Mouse (Mus musculus): ENCODE measurements around the gene Arhgef25. TPM values are rescaled to one million over a fixed set of nuclear protein-coding genes. Genes with fewer than 3 reads are reported as not detected.
"Not testable (repeated sequence)": the region's sequence is repeated elsewhere in the genome, so short reads cannot be mapped to it uniquely, and the experiment has no call there.

Arhgef25 gene
- total RNA-seq, 2 experiments from 2014 or later = 8.9 to 10.1 TPM

GRCm38 (mm10) chr10:127137896-127138295 is 52.0 kb downstream of the Arhgef25 start:
- no peak for DNase-seq

- peak in 1 of 2 experiments; percentile 9 for DNase-seq
Observed at GRCm38 (mm10) chr10:127136510-127136909, 53.4 kb downstream of the Arhgef25 start.

DNA sequence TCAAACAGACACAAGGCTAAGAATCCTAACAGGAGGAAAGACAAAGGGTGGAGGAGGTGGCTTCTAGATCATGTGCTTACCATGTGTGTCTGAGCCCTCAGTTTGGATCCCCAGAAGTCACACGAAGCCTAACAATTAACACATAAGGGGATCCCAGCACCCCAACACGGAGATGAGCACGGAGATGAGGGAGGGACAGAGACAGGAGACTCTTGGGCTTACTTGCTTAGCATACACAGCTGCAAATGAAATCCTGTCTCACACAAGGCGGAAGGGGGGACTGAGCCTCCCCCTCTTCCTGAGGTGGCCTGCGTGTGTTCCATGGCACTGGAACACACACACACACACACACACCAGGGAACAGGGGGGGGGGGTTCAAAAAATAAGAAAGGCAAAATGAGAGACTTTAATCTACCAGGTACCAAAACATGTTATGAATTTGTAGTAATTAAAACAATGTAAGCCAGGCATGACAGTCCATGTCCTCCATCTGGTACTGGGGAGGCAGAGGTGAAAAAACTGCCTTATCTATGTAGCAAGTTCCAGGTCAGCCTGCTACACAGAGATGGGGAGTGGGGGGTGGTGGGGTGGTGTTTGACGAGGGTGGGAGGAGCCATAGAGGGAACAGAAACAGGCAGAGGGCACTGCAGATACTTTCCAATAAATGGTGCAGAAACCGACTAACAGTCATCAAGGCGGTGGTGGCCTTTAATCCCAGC is 54.6 kb downstream of the Arhgef25 start:
- no peak for DNase-seq

DNA sequence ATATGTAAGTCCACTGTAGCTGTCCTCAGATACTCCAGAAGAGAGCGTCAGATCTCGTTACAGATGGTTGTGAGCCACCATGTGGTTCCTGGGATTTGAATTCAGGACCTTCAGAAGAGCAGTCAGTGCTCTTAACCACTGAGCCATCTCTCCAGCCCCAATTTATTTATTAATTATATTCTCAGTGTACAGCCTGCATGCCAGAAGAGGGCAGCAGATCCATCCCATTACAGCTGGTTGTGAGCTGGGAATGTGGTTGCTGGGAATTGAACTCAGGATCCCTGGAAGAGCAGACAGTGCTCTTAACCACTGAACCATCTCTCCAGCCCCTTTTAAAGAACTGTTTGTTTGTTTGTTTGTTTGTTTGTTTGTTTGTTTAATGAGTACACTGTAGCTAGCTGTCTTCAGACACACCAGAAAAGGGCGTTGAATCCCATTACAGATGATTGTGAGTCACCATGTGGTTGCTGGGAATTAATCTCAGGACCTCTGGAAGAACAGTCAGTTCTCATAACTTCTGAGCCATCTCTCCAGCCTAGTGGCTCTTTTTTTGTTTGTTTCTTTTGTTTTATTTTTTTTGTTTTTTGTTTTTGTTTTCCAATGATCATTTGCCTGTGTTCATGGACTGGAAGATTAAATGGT is 55.4 kb downstream of the Arhgef25 start:
- DNase-seq = not testable (repeated sequence)

Other genes with a start within 250 kb of the Arhgef25 start
- gene Ctdsp2, start 211.4 kb downstream of the Arhgef25 start, total RNA-seq (2021) = 10 to 100 TPM; 83.8 to 94.3 TPM
- under 1 TPM; 0.37 to 0.64 TPM for gene Avil, start 189.4 kb downstream of the Arhgef25 start, total RNA-seq (2021)
- 10 to 100 TPM; 57.3 to 71.6 TPM for gene Tsfm, start 159.2 kb downstream of the Arhgef25 start, total RNA-seq (2021)
- 1 to 10 TPM; 7.0 to 8.2 TPM for gene Mettl1, start 148.7 kb downstream of the Arhgef25 start, total RNA-seq (2021)
- under 1 TPM in 1 of 2 experiments, not detected in 1; 0.15 TPM for gene Eef1akmt3, start 148.6 kb downstream of the Arhgef25 start, total RNA-seq (2021)
- gene Cyp27b1, start 141.8 kb downstream of the Arhgef25 start, total RNA-seq (2021) = under 1 TPM; 0.20 to 0.23 TPM
- gene March9, start 129.9 kb downstream of the Arhgef25 start, total RNA-seq (2021) = 1 to 10 TPM; 2.9 to 3.5 TPM
- 10 to 100 TPM; 81.5 to 84.1 TPM for gene Cdk4, start 126.5 kb downstream of the Arhgef25 start, total RNA-seq (2021)
- gene Tspan31, start 119.8 kb downstream of the Arhgef25 start, total RNA-seq (2021) = 10 to 100 TPM; 44.7 to 47.4 TPM
- 1 to 10 TPM; 4.2 to 6.1 TPM for gene Agap2, start 114.8 kb downstream of the Arhgef25 start, total RNA-seq (2021)
- 10 to 100 TPM; 23.2 to 28.8 TPM for gene Os9, start 69.0 kb downstream of the Arhgef25 start, total RNA-seq (2021)
- 1 to 10 TPM; 1.8 to 7.9 TPM for gene B4galnt1, start 24.9 kb downstream of the Arhgef25 start, total RNA-seq (2021)
- gene Slc26a10, start 9.4 kb downstream of the Arhgef25 start, total RNA-seq (2021) = 1 to 10 TPM; 8.0 to 9.2 TPM
- 10 to 100 TPM; 18.1 to 21.2 TPM for gene Dtx3, start 5.6 kb upstream of the Arhgef25 start, total RNA-seq (2021)
- 10 to 100 TPM; 30.3 to 30.8 TPM for gene Pip4k2c, start 21.5 kb upstream of the Arhgef25 start, total RNA-seq (2021)
- gene Kif5a, start 73.3 kb upstream of the Arhgef25 start, total RNA-seq (2021) = under 1 TPM; 0.41 to 0.89 TPM
- gene Dctn2, start 76.3 kb upstream of the Arhgef25 start, total RNA-seq (2021) = 100 to 1,000 TPM; 139 to 146 TPM
- gene Mbd6, start 98.9 kb upstream of the Arhgef25 start, total RNA-seq (2021) = 10 to 100 TPM; 16.7 to 20.2 TPM
- 10 to 100 TPM; 43.7 to 44.8 TPM for gene Mars, start 121.7 kb upstream of the Arhgef25 start, total RNA-seq (2021)
- gene Arhgap9, start 131.9 kb upstream of the Arhgef25 start, total RNA-seq (2021) = 1 to 10 TPM; 4.0 to 5.4 TPM
- under 1 TPM; 0.82 to 0.87 TPM for gene Gli1, start 151.9 kb upstream of the Arhgef25 start, total RNA-seq (2021)
- not detected for gene Inhbe, start 164.3 kb upstream of the Arhgef25 start, total RNA-seq (2021)
- not detected for gene Inhbc, start 180.3 kb upstream of the Arhgef25 start, total RNA-seq (2021)
- 100 to 1,000 TPM; 146 to 169 TPM for gene R3hdm2, start 190.2 kb upstream of the Arhgef25 start, total RNA-seq (2021)